Mouse (Mus musculus): Measurements from ENCODE around the gene Rps7. TPM values are rescaled to one million over a fixed set of nuclear protein-coding genes. Genes with fewer than 3 reads are reported as not detected.

The Rps7 gene
- polyA plus RNA-seq, 1 experiment: 299 TPM

- Histone ChIP-seq H3K27ac (replicated peaks; ENCODE audit: low read depth, low read length) (no peak overlapping the region), H3K4me1 (ENCODE audit: control insufficient read depth, insufficient read depth, insufficient read length, low read length) (peaks cover 2% of the 10 kb centered on the region; the same call in 1 of the 2 replicates), H3K4me3 (ENCODE audit: insufficient read depth, low read depth, low read length) (no peak overlapping the region)
Observed at GRCm38 (mm10) chr12:28590428-28590827, 45.3 kb downstream of the Rps7 start.

- H3K27ac ChIP-seq (replicated peaks; ENCODE audit: low read depth, low read length): no peak overlapping the region
Observed at GRCm38 (mm10) chr12:28589090-28589868, 46.5 kb downstream of the Rps7 start.

GRCm38 (mm10) chr12:28587949-28588348 is 47.8 kb downstream of the Rps7 start:
- no peak overlapping the region for H3K4me3 ChIP-seq (ENCODE audit: insufficient read depth, low read depth, low read length)
- H3K27ac ChIP-seq (replicated peaks; ENCODE audit: low read depth, low read length): no peak overlapping the region
- H3K4me1 ChIP-seq (ENCODE audit: control insufficient read depth, insufficient read depth, insufficient read length, low read length): peaks cover 2% of the 10 kb centered on the region; the same call in 1 of the 2 replicates

More at GRCm38 (mm10) chr12:28589090-28589868, 46.5 kb downstream of the Rps7 start:
- peak overlapping the region; percentile 4; the same call in 1 of the 2 replicates for H3K4me3 ChIP-seq (ENCODE audit: insufficient read depth, low read depth, low read length)
- peaks cover 2% of the 10 kb centered on the region; the same call in 1 of the 2 replicates for H3K4me1 ChIP-seq (ENCODE audit: control insufficient read depth, insufficient read depth, insufficient read length, low read length)

- H3K27ac ChIP-seq (replicated peaks; ENCODE audit: low read depth, low read length): no peak overlapping the region
- no peak overlapping the region for H3K4me3 ChIP-seq (ENCODE audit: insufficient read depth, low read depth, low read length)
- H3K4me1 ChIP-seq (ENCODE audit: control insufficient read depth, insufficient read depth, insufficient read length, low read length): no peaks in the 10 kb centered on the region
Observed at GRCm38 (mm10) chr12:28584036-28584435, 51.7 kb downstream of the Rps7 start.

GRCm38 (mm10) chr12:28582423-28582822 is 53.3 kb downstream of the Rps7 start, which contains the start of gene Allc:
Gene Allc (minus strand): TSS chr12:28582523.
- Histone ChIP-seq H3K27ac (replicated peaks; ENCODE audit: low read depth, low read length) (no peak within 1 kb of the TSS), H3K4me3 (ENCODE audit: insufficient read depth, low read depth, low read length) (no peak within 1 kb of the TSS), H3K4me1 (ENCODE audit: control insufficient read depth, insufficient read depth, insufficient read length, low read length) (no peaks in the 10 kb centered on the region)

Other genes starting within 250 kb of the Rps7 start
- not detected in 2 replicates for gene Dcdc2c, start 83.6 kb downstream of the Rps7 start, polyA plus RNA-seq (2012; ENCODE audit: insufficient read depth, insufficient read length, missing spikeins)
- not detected in 2 replicates for gene Allc, start 53.4 kb downstream of the Rps7 start, polyA plus RNA-seq (2012; ENCODE audit: insufficient read depth, insufficient read length, missing spikeins)
- gene Colec11, start 12.6 kb downstream of the Rps7 start, polyA plus RNA-seq (2012; ENCODE audit: insufficient read depth, insufficient read length, missing spikeins): 0.71 TPM in 1 of 2 replicates, not detected in the other
- 5.5 and 6.8 TPM in 2 replicates for gene Rnaseh1, start 13.6 kb upstream of the Rps7 start, polyA plus RNA-seq (2012; ENCODE audit: insufficient read depth, insufficient read length, missing spikeins)
- 33.4 and 58.5 TPM in 2 replicates for gene Adi1, start 39.3 kb upstream of the Rps7 start, polyA plus RNA-seq (2012; ENCODE audit: insufficient read depth, insufficient read length, missing spikeins)
- 13.4 and 17.6 TPM in 2 replicates for gene Trappc12, start 114.5 kb upstream of the Rps7 start, polyA plus RNA-seq (2012; ENCODE audit: insufficient read depth, insufficient read length, missing spikeins)
- gene Eipr1, start 115.8 kb upstream of the Rps7 start, polyA plus RNA-seq (2012; ENCODE audit: insufficient read depth, insufficient read length, missing spikeins): 16.2 and 23.1 TPM in 2 replicates